Mouse (Mus musculus) olfactory bulb, adult 2 months (tissue): Measurements from ENCODE around the gene Sh3rf3.

ENCODE experiments used
- CTCF ChIP-seq: fragments of 200-500 bp; IDR thresholded peaks from 2 replicates; pipeline ENCODE4 v1.5.1; 2012; ENCODE audit warnings: low read depth, mild to moderate bottlenecking, low read length, moderate library complexity; ENCODE audit not compliant: insufficient read depth
- POLR2A ChIP-seq: fragments of 200-500 bp; IDR thresholded peaks from 2 replicates; pipeline ENCODE4 v1.6.1; 2012; ENCODE audit warnings: mild to moderate bottlenecking, low read depth, low read length, moderate library complexity; ENCODE audit not compliant: insufficient read depth

DNA sequence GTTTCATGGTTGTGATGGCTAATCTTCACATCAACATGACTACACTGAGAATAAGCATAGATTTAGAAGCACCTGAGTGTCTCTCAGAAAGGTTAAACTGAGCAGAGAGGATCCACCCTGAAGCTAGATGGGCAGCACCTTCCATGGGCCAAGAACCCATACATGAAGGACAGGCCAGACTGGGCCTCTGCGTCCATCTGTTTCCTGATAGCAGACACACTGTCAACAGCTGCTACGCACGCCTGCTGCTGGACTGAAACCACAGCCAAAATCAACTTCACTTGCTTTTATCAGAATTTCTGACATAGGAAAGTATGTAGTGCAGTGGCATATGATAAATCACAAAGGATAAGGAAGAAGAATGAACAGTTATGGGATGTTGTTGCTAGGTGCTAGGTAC, 366.5 kb downstream of the Sh3rf3 start:
- no peak for TF ChIP-seq POLR2A
- TF ChIP-seq CTCF, result no peak
